Mouse (Mus musculus): ENCODE measurements around the gene Ptbp3. TPM values are rescaled to one million over a fixed set of nuclear protein-coding genes. Genes with fewer than 3 reads are reported as not detected.
"Not testable (repeated sequence)": the region's sequence is repeated elsewhere in the genome, so short reads cannot be mapped to it uniquely, and the experiment has no call there.

Gene Ptbp3
- polyA plus RNA-seq, 1 experiment from 2014 or later: 64.3 TPM

GRCm38 (mm10) chr4:59569538-59569937 is 20.4 kb upstream of the Ptbp3 start:
- Histone ChIP-seq H3K4me1 (replicated peaks; ENCODE audit: insufficient read depth, low read length) (no peaks in the 10 kb centered on the region), H3K36me3 (ENCODE audit: insufficient read depth, low read length) (no peaks in the 10 kb centered on the region), H3K4me3 (replicated peaks; ENCODE audit: low read depth, low read length) (no peak overlapping the region), H3K9ac (ENCODE audit: low read depth, low read length) (no peak overlapping the region), H3K9me3 (replicated peaks; ENCODE audit: low read length) (no peaks in the 10 kb centered on the region), H3K27ac (no peak overlapping the region), H3K4me2 (ENCODE audit: low read length) (no peak overlapping the region), H3K27me3 (ENCODE audit: insufficient read depth, low read length) (no peaks in the 10 kb centered on the region)
- TF ChIP-seq CTCF (IDR thresholded peaks at IDR 0.05; ENCODE audit: low read depth): peak; percentile 83
- WGBS: 2% methylated on average over 7 of the region's 7 CpGs
- DNase-seq (ENCODE audit: low spot score): peak; percentile 93
- peak; percentile 59; the same call in 1 of the 2 replicates for ATAC-seq (replicated peaks; ENCODE audit: low FRiP score, low read depth)

GRCm38 (mm10) chr4:59567576-59568260 is 18.6 kb upstream of the Ptbp3 start:
- H3K9me3 ChIP-seq (replicated peaks; ENCODE audit: low read length): no peaks in the 10 kb centered on the region
- H3K9ac ChIP-seq (ENCODE audit: low read depth, low read length): no peak overlapping the region
- WGBS: 79% methylated on average over 6 of the region's 6 CpGs
- no peak for ATAC-seq (replicated peaks; ENCODE audit: low FRiP score, low read depth)
- TF ChIP-seq CTCF (IDR thresholded peaks at IDR 0.05; ENCODE audit: low read depth): no peak
- no peaks in the 10 kb centered on the region for H3K36me3 ChIP-seq (ENCODE audit: insufficient read depth, low read length)
- H3K27me3 ChIP-seq (ENCODE audit: insufficient read depth, low read length): no peaks in the 10 kb centered on the region
- H3K4me2 ChIP-seq (ENCODE audit: low read length): no peak overlapping the region
- no peak for DNase-seq (ENCODE audit: low spot score)
- no peak overlapping the region for H3K4me3 ChIP-seq (replicated peaks; ENCODE audit: low read depth, low read length)
- H3K4me1 ChIP-seq (replicated peaks; ENCODE audit: insufficient read depth, low read length): no peaks in the 10 kb centered on the region
- H3K27ac ChIP-seq: no peak overlapping the region

- H3K9me3 ChIP-seq (replicated peaks; ENCODE audit: low read length): no peaks in the 10 kb centered on the region
- H3K27ac ChIP-seq: no peak overlapping the region
- no peak overlapping the region for H3K4me3 ChIP-seq (replicated peaks; ENCODE audit: low read depth, low read length)
- no peak for TF ChIP-seq CTCF (IDR thresholded peaks at IDR 0.05; ENCODE audit: low read depth)
- no peak for ATAC-seq (replicated peaks; ENCODE audit: low FRiP score, low read depth)
- no peak overlapping the region for H3K4me2 ChIP-seq (ENCODE audit: low read length)
- no peak for DNase-seq (ENCODE audit: low spot score)
- no peak overlapping the region for H3K9ac ChIP-seq (ENCODE audit: low read depth, low read length)
- no peaks in the 10 kb centered on the region for H3K4me1 ChIP-seq (replicated peaks; ENCODE audit: insufficient read depth, low read length)
- H3K27me3 ChIP-seq (ENCODE audit: insufficient read depth, low read length): no peaks in the 10 kb centered on the region
- WGBS: 72% methylated on average over 8 of the region's 8 CpGs
- no peaks in the 10 kb centered on the region for H3K36me3 ChIP-seq (ENCODE audit: insufficient read depth, low read length)
Observed at GRCm38 (mm10) chr4:59565571-59566188, 16.5 kb upstream of the Ptbp3 start.

GRCm38 (mm10) chr4:59564128-59564527 is 15.0 kb upstream of the Ptbp3 start:
- Histone ChIP-seq H3K27ac (no peak overlapping the region), H3K27me3 (ENCODE audit: insufficient read depth, low read length) (no peaks in the 10 kb centered on the region), H3K4me3 (replicated peaks; ENCODE audit: low read depth, low read length) (no peak overlapping the region), H3K9ac (ENCODE audit: low read depth, low read length) (no peak overlapping the region), H3K4me1 (replicated peaks; ENCODE audit: insufficient read depth, low read length) (no peaks in the 10 kb centered on the region), H3K36me3 (ENCODE audit: insufficient read depth, low read length) (no peaks in the 10 kb centered on the region), H3K4me2 (ENCODE audit: low read length) (no peak overlapping the region), H3K9me3 (replicated peaks; ENCODE audit: low read length) (no peaks in the 10 kb centered on the region)
- ATAC-seq (replicated peaks; ENCODE audit: low FRiP score, low read depth) (no peak), DNase-seq (ENCODE audit: low spot score) (no peak)
- WGBS: 85% methylated on average over 3 of the region's 3 CpGs
- TF ChIP-seq CTCF (IDR thresholded peaks at IDR 0.05; ENCODE audit: low read depth): no peak

GRCm38 (mm10) chr4:59560141-59560540 is 11.0 kb upstream of the Ptbp3 start:
- Histone ChIP-seq H3K27me3 (ENCODE audit: insufficient read depth, low read length) (no peaks in the 10 kb centered on the region), H3K36me3 (ENCODE audit: insufficient read depth, low read length) (no peaks in the 10 kb centered on the region), H3K9ac (ENCODE audit: low read depth, low read length) (no peak overlapping the region), H3K4me3 (replicated peaks; ENCODE audit: low read depth, low read length) (no peak overlapping the region), H3K4me1 (replicated peaks; ENCODE audit: insufficient read depth, low read length) (no peaks in the 10 kb centered on the region), H3K9me3 (replicated peaks; ENCODE audit: low read length) (no peaks in the 10 kb centered on the region), H3K27ac (no peak overlapping the region), H3K4me2 (ENCODE audit: low read length) (no peak overlapping the region)
- ATAC-seq (replicated peaks; ENCODE audit: low FRiP score, low read depth) (no peak), DNase-seq (ENCODE audit: low spot score) (no peak)
- 94% methylated on average over 6 of the region's 6 CpGs for WGBS
- TF ChIP-seq CTCF (IDR thresholded peaks at IDR 0.05; ENCODE audit: low read depth): no peak

- no peak overlapping the region for H3K4me2 ChIP-seq (ENCODE audit: low read length)
- H3K27me3 ChIP-seq (ENCODE audit: insufficient read depth, low read length): no peaks in the 10 kb centered on the region
- H3K27ac ChIP-seq: peak overlapping the region; percentile 43
- H3K36me3 ChIP-seq (ENCODE audit: insufficient read depth, low read length): no peaks in the 10 kb centered on the region
- H3K9ac ChIP-seq (ENCODE audit: low read depth, low read length): no peak overlapping the region
- 45% methylated on average over 6 of the region's 6 CpGs for WGBS
- peak; percentile 52 for DNase-seq (ENCODE audit: low spot score)
- no peak for TF ChIP-seq CTCF (IDR thresholded peaks at IDR 0.05; ENCODE audit: low read depth)
- peak; percentile 59; the same call in 1 of the 2 replicates for ATAC-seq (replicated peaks; ENCODE audit: low FRiP score, low read depth)
- H3K9me3 ChIP-seq (replicated peaks; ENCODE audit: low read length): no peaks in the 10 kb centered on the region
- no peak overlapping the region for H3K4me3 ChIP-seq (replicated peaks; ENCODE audit: low read depth, low read length)
- H3K4me1 ChIP-seq (replicated peaks; ENCODE audit: insufficient read depth, low read length): no peaks in the 10 kb centered on the region
Observed at GRCm38 (mm10) chr4:59558096-59558720, 9.0 kb upstream of the Ptbp3 start.

- H3K27ac ChIP-seq; DNase-seq (ENCODE audit: low spot score); H3K27me3 ChIP-seq (ENCODE audit: insufficient read depth, low read length); H3K9me3 ChIP-seq (replicated peaks; ENCODE audit: low read length); H3K36me3 ChIP-seq (ENCODE audit: insufficient read depth, low read length); H3K4me2 ChIP-seq (ENCODE audit: low read length); ATAC-seq (replicated peaks; ENCODE audit: low FRiP score, low read depth); H3K9ac ChIP-seq (ENCODE audit: low read depth, low read length); H3K4me3 ChIP-seq (replicated peaks; ENCODE audit: low read depth, low read length); H3K4me1 ChIP-seq (replicated peaks; ENCODE audit: insufficient read depth, low read length): not testable (repeated sequence)
- 94% methylated on average over 4 of the region's 4 CpGs for WGBS
Observed at GRCm38 (mm10) chr4:59557343-59557742, 8.2 kb upstream of the Ptbp3 start.

Measured in kidney, postnatal 0 days (tissue).